In the genomic region with DNA sequence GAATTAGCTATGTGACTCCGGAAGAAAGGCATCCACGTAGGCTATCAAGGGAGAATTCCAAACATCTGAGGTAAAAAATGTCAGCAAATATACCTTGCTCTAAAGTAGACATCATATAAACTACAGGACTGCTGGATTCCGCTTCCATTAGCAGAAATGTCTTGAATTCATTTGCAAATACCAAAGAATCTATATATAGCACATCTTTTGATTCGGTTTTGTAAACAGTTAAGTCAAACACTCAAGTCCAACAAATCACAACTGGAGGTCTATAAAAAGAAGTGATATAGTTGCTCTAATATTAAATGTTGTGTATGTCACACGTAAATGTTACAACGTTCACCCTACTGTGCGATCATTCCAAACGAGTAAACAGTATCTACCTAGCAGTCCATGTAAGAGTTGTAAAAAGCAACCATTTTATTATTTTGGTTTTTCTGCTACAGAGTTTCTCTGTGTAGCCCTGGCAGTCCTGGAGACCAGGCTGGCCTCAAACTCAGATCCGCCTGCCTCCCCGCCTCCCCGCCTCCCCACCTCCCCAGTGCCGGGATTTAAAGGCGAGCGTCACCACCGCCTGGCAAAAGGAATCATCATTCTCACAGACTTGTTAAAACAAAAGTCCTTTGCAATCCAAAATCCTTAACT, we compare ENCODE assay signal across 8 mouse cellular contexts. TPM values are rescaled to one million over a fixed set of nuclear protein-coding genes. Genes with fewer than 3 reads are reported as not detected.
DNase-seq lines count a peak whose midpoint lies in the region; ATAC-seq and TF ChIP-seq lines count a peak whose summit lies in the region.

No protein-coding gene starts in this region.

- H3K27ac ChIP-seq in heart, adult 2 months, result peak overlapping the region; percentile 95
- H3K27ac ChIP-seq in forebrain, embryonic 11.5 days (ENCODE audit: low read depth, low read length), result no peak overlapping the region; the same call in 1 of the 2 replicates
- H3K27ac ChIP-seq in liver, embryonic 13.5 days, result peak overlapping the region; percentile 93

- TF ChIP-seq POLR2A in heart, adult 2 months (IDR thresholded peaks at IDR 0.05; ENCODE audit: insufficient read depth, low read depth, low read length), result no peak

- peak overlapping the region; percentile 93 for H3K4me3 ChIP-seq in heart, adult 2 months
- peak overlapping the region; percentile 68 for H3K4me3 ChIP-seq in forebrain, embryonic 11.5 days (ENCODE audit: low read depth, low read length)
- peak overlapping the region; percentile 93 for H3K4me3 ChIP-seq in liver, embryonic 13.5 days (replicated peaks)

- no peaks in the 10 kb centered on the region for H3K27me3 ChIP-seq in heart, adult 2 months (ENCODE audit: control insufficient read depth, insufficient read depth, low read length)
- no peaks in the 10 kb centered on the region for H3K27me3 ChIP-seq in forebrain, embryonic 11.5 days (ENCODE audit: control insufficient read depth, insufficient read depth, low read length)
- H3K27me3 ChIP-seq in liver, embryonic 13.5 days, result no peaks in the 10 kb centered on the region

- WGBS in heart, adult 2 months, result 5% methylated on average over 15 of the region's 15 CpGs
- WGBS in forebrain, embryonic 11.5 days, result 17% methylated on average over 15 of the region's 15 CpGs
- WGBS in liver, embryonic 13.5 days (ENCODE audit: insufficient replicate concordance), result 10% methylated on average over 15 of the region's 15 CpGs

- H3K4me1 ChIP-seq in heart, adult 2 months (ENCODE audit: control insufficient read depth, insufficient read depth, low read length), result peaks cover 7% of the 10 kb centered on the region
- H3K4me1 ChIP-seq in forebrain, embryonic 11.5 days (replicated peaks; ENCODE audit: control insufficient read depth, insufficient read depth, low read length), result no peaks in the 10 kb centered on the region; the same call in 1 of the 2 replicates
- peaks cover 74% of the 10 kb centered on the region for H3K4me1 ChIP-seq in liver, embryonic 13.5 days (replicated peaks)

- no peaks in the 10 kb centered on the region for H3K9me3 ChIP-seq in forebrain, embryonic 11.5 days (ENCODE audit: control insufficient read depth, low read length)
- no peaks in the 10 kb centered on the region for H3K9me3 ChIP-seq in liver, embryonic 13.5 days (replicated peaks)

- no peak for TF ChIP-seq EP300 in heart, adult 2 months (IDR thresholded peaks at IDR 0.05; ENCODE audit: insufficient read depth, low read depth, low read length)

- H3K36me3 ChIP-seq in heart, adult 2 months (ENCODE audit: control insufficient read depth, insufficient read depth, low read length), result peaks cover 28% of the 10 kb centered on the region
- peaks cover 4% of the 10 kb centered on the region; the same call in 1 of the 2 replicates for H3K36me3 ChIP-seq in forebrain, embryonic 11.5 days (ENCODE audit: control insufficient read depth, insufficient read depth, low read length)
- peaks cover 40% of the 10 kb centered on the region for H3K36me3 ChIP-seq in liver, embryonic 13.5 days

- DNase-seq in heart, adult 2 months, result no peak
- no peak for DNase-seq in heart, postnatal 25 days (ENCODE audit: low spot score)
- peak; percentile 17 for DNase-seq in 416B (ENCODE audit: low read depth)
- no peak for DNase-seq in forebrain, embryonic 11.5 days (ENCODE audit: low spot score)
- no peak for DNase-seq in liver, embryonic 13.5 days
- no peak for DNase-seq in retina, postnatal 1 day
- DNase-seq in frontal cortex, postnatal 10 days (ENCODE audit: low spot score in 2 of 2), result no peak
- no peak for DNase-seq in c-Kit-positive CD71-positive TER-119-positive erythroid progenitor cells, embryonic 14.5 days (ENCODE audit: low spot score)

- TF ChIP-seq CTCF in heart, adult 2 months (IDR thresholded peaks at IDR 0.05), result no peak

- H3K4me2 ChIP-seq in forebrain, embryonic 11.5 days (ENCODE audit: low read depth, low read length, severe bottlenecking), result peak overlapping the region; percentile 61
- H3K4me2 ChIP-seq in liver, embryonic 13.5 days, result peak overlapping the region; percentile 78

- H3K79me2 ChIP-seq in heart, adult 2 months (replicated peaks; ENCODE audit: control insufficient read depth, insufficient read depth, low read length), result 0 out of 2 replicates have a peak, but pooled peaks cover 1% of the 10 kb centered on the region

- H3K9ac ChIP-seq in heart, adult 2 months (ENCODE audit: low read depth, low read length), result peak overlapping the region; percentile 97
- peak overlapping the region; percentile 84 for H3K9ac ChIP-seq in forebrain, embryonic 11.5 days (ENCODE audit: low read length)
- peak overlapping the region; percentile 88 for H3K9ac ChIP-seq in liver, embryonic 13.5 days

- ATAC-seq in forebrain, embryonic 11.5 days (replicated peaks; ENCODE audit: low FRiP score), result peak; percentile 25
- peak; percentile 22; the same call in 1 of the 2 replicates for ATAC-seq in liver, embryonic 13.5 days (ENCODE audit: low read depth)

- intact Hi-C loops in heart, adult 2 months (cut with DNase I), result loop anchor here (2.0 kb wide), 1 partner anchor 27 kb away; the partner anchor contains the start of gene Sec24c
- intact Hi-C loops in heart, postnatal 25 days (cut with DNase I), result no loop called here

RNA-seq across cellular contexts. Expression of gene Chchd1, which starts 0.6 kb away (rescaled TPM):
- 100 to 1,000 TPM in 1 of 2 experiments, 10 to 100 TPM in 1; 98.8 to 126 TPM for total RNA-seq in heart, adult 2 months (2021)
- polyA plus RNA-seq in heart, adult 2 months (2012; rRNA removed), result 66.8 and 89.0 TPM in 2 replicates
- 100 to 1,000 TPM; 120 to 126 TPM for total RNA-seq in heart, postnatal 25 days (2021)
- 236 and 256 TPM in 2 replicates for polyA plus RNA-seq in forebrain, embryonic 11.5 days (2014; fragmentation: Nextera tagmentation; extraction: Ambion mirVana)
- polyA plus RNA-seq in liver, embryonic 13.5 days (2015; fragmentation: Nextera tagmentation; extraction: Ambion mirVana), result 133 and 150 TPM in 2 replicates

RNA-seq across cellular contexts. Expression of gene Zswim8, which starts 5.1 kb away (rescaled TPM):
- total RNA-seq in heart, adult 2 months (2021), result 10 to 100 TPM; 38.5 to 40.0 TPM
- 103 and 108 TPM in 2 replicates for polyA plus RNA-seq in heart, adult 2 months (2012; rRNA removed)
- 10 to 100 TPM; 46.6 to 47.6 TPM for total RNA-seq in heart, postnatal 25 days (2021)
- 31.7 and 37.3 TPM in 2 replicates for polyA plus RNA-seq in forebrain, embryonic 11.5 days (2014; fragmentation: Nextera tagmentation; extraction: Ambion mirVana)
- polyA plus RNA-seq in liver, embryonic 13.5 days (2015; fragmentation: Nextera tagmentation; extraction: Ambion mirVana), result 4.0 and 4.6 TPM in 2 replicates

RNA-seq across cellular contexts. Expression of gene Fut11, which starts 7.5 kb away (rescaled TPM):
- 1 to 10 TPM; 5.3 to 5.9 TPM for total RNA-seq in heart, adult 2 months (2021)
- 5.3 and 6.9 TPM in 2 replicates for polyA plus RNA-seq in heart, adult 2 months (2012; rRNA removed)
- 1 to 10 TPM; 6.0 to 7.4 TPM for total RNA-seq in heart, postnatal 25 days (2021)
- polyA plus RNA-seq in forebrain, embryonic 11.5 days (2014; fragmentation: Nextera tagmentation; extraction: Ambion mirVana), result 19.3 and 20.1 TPM in 2 replicates
- 6.5 and 7.3 TPM in 2 replicates for polyA plus RNA-seq in liver, embryonic 13.5 days (2015; fragmentation: Nextera tagmentation; extraction: Ambion mirVana)

RNA-seq across cellular contexts. Expression of gene Sec24c, which starts 28.1 kb away (rescaled TPM):
- total RNA-seq in heart, adult 2 months (2021), result 100 to 1,000 TPM in 1 of 2 experiments, 10 to 100 TPM in 1; 98.2 to 106 TPM
- polyA plus RNA-seq in heart, adult 2 months (2012; rRNA removed), result 133 and 146 TPM in 2 replicates
- 100 to 1,000 TPM in 1 of 2 experiments, 10 to 100 TPM in 1; 96.8 to 107 TPM for total RNA-seq in heart, postnatal 25 days (2021)
- polyA plus RNA-seq in forebrain, embryonic 11.5 days (2014; fragmentation: Nextera tagmentation; extraction: Ambion mirVana), result 94.5 and 98.1 TPM in 2 replicates
- 30.2 and 38.4 TPM in 2 replicates for polyA plus RNA-seq in liver, embryonic 13.5 days (2015; fragmentation: Nextera tagmentation; extraction: Ambion mirVana)

RNA-seq across cellular contexts. Expression of gene Ndst2, which starts 32.1 kb away (rescaled TPM):
- 1 to 10 TPM; 8.3 to 8.5 TPM for total RNA-seq in heart, adult 2 months (2021)
- polyA plus RNA-seq in heart, adult 2 months (2012; rRNA removed), result 15.5 and 23.7 TPM in 2 replicates
- total RNA-seq in heart, postnatal 25 days (2021), result 10 to 100 TPM; 10.0 to 12.6 TPM
- 25.7 and 32.5 TPM in 2 replicates for polyA plus RNA-seq in forebrain, embryonic 11.5 days (2014; fragmentation: Nextera tagmentation; extraction: Ambion mirVana)
- 14.2 and 16.6 TPM in 2 replicates for polyA plus RNA-seq in liver, embryonic 13.5 days (2015; fragmentation: Nextera tagmentation; extraction: Ambion mirVana)
